Mouse (Mus musculus) liver, embryonic 13.5 days (tissue): ENCODE data around the gene Nckap5. TPM values are rescaled to one million over a fixed set of nuclear protein-coding genes. Genes with fewer than 3 reads are reported as not detected.

Experiments
- ATAC-seq: fragments of 200-750 bp; cut with Nextera tagmentation; 2 replicates; pipeline ENCODE4 v1.8.0; 2017; ENCODE audit warnings: low read depth, mild to moderate bottlenecking, moderate number of reproducible peaks, moderate library complexity
- DNase-seq: peaks from one replicate; pipeline ENCODE4 v3.0.0; 2022
- H3K27ac ChIP-seq: fragments of 300-500 bp; sonication (generic); 2 replicates; pipeline ENCODE4 v1.5.1; 2015; ENCODE audit warnings: moderate library complexity, mild to moderate bottlenecking, inconsistent platforms
- H3K27me3 ChIP-seq: fragments of 300-500 bp; sonication (generic); 2 replicates; pipeline ENCODE4 v1.6.1; 2015; ENCODE audit warnings: mild to moderate bottlenecking, inconsistent platforms
- H3K36me3 ChIP-seq: fragments of 300-500 bp; sonication (generic); 2 replicates; pipeline ENCODE4 v1.6.1; 2015; ENCODE audit warnings: mild to moderate bottlenecking, inconsistent platforms
- H3K4me1 ChIP-seq: fragments of 300-500 bp; sonication (generic); replicated peaks from 2 replicates; pipeline ENCODE4 v1.6.1; 2015; ENCODE audit warnings: inconsistent platforms
- H3K4me2 ChIP-seq: fragments of 300-500 bp; sonication (generic); 2 replicates; pipeline ENCODE4 v1.6.1; 2015; ENCODE audit warnings: inconsistent platforms, mild to moderate bottlenecking, moderate library complexity
- H3K4me3 ChIP-seq: fragments of 300-500 bp; sonication (generic); replicated peaks from 2 replicates; pipeline ENCODE4 v1.5.1; 2015; ENCODE audit warnings: mild to moderate bottlenecking, inconsistent platforms
- H3K9ac ChIP-seq: fragments of 300-500 bp; sonication (generic); 2 replicates; pipeline ENCODE4 v1.6.1; 2015; ENCODE audit warnings: mild to moderate bottlenecking, inconsistent platforms
- H3K9me3 ChIP-seq: fragments of 300-500 bp; sonication (generic); replicated peaks from 2 replicates; pipeline ENCODE4 v1.6.1; 2016; ENCODE audit warnings: inconsistent platforms
- WGBS: fragments of 180-500 bp; shearing (Covaris S2); methylation state at CpG from one replicate; pipeline ENCODE4 v1.1.7; 2015; ENCODE audit not compliant: insufficient replicate concordance; 5-methylcytosine and 5-hydroxymethylcytosine counted together
- polyA plus RNA-seq: library from polyadenylated mRNA; unstranded; fragments of >200 nt; fragmentation: Nextera tagmentation; extraction: Ambion mirVana; gene quantifications from 2 replicates; pipeline ENCODE4 v1.2.1, GENCODE M21; 2015

Nckap5 gene
- polyA plus RNA-seq, 1 experiment from 2014 or later = 0.74 TPM

DNA sequence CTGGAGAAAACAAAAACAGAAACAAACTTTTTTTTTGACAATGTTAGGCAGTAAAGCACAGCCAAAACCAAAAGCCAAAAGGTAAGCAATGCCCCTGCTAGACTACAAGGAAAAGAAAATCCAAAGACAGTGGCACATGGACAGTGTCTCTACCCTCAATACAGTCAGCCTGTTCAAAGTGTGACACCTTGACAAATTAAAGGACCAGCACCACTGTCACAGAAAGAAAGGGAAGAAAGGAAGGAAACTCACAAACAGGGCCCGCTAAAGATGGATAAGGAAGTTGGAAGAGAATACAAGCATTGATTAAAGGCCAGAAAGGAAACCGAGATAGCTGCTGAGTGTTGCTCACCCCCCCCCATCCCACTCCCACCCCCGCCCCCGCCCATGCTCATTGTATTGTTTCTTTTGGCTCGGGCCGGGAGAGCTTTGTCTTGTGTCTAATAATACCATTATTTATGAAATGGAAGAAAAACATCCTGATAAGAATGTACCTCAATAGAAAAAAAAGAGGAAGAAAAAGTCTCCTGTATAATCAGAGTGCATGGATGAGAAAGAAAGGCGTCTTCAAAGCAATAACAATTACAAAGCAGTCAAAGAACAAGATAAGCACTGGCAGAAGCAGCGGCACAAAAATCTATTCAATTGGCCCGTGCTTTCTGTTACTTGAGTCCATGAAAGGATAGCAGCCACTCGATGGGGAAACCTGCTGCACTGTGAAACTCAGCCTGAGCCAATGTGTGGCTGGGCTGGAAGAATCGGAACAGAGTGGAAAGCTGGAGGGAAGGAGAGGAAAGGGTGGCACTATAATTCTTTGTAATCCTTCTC, 368.9 kb downstream of the Nckap5 start:
- ATAC-seq (no peak), DNase-seq (no peak)

DNA sequence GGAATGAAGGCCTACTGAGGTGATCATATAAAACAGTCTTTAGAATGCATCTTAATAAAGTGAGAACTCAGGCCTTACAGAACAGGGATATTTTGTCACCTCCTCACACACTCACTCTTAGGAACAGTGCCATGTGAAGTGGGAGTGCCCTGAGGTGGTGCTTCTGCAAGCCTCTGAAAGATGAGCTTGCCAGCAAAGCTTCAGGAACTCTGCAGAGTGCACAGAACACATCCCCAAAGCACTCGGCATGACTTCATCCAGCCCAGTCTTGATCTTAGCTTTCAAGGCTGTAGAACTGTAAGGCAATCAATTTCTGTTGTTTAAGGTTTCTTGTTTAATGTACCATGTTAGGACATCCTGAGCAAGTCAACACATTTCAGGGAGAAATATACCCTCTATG, 372.9 kb downstream of the Nckap5 start:
- Histone ChIP-seq H3K4me3 (no peak overlapping the region), H3K27ac (no peak overlapping the region), H3K9ac (no peak overlapping the region), H3K27me3 (no peaks in the 10 kb centered on the region), H3K4me2 (no peak overlapping the region), H3K4me1 (no peaks in the 10 kb centered on the region), H3K9me3 (no peaks in the 10 kb centered on the region), H3K36me3 (no peaks in the 10 kb centered on the region)
- WGBS = 70% methylated on average over 1 of the region's 1 CpGs
- no peak for DNase-seq
- ATAC-seq = no peak

More for the DNA sequence above, 368.9 kb downstream of the Nckap5 start:
- Histone ChIP-seq H3K4me2 (no peak overlapping the region), H3K4me3 (no peak overlapping the region), H3K27ac (no peak overlapping the region), H3K9me3 (no peaks in the 10 kb centered on the region), H3K27me3 (no peaks in the 10 kb centered on the region), H3K4me1 (no peaks in the 10 kb centered on the region), H3K9ac (no peak overlapping the region), H3K36me3 (no peaks in the 10 kb centered on the region)
- 13% methylated on average over 11 of the region's 11 CpGs for WGBS

DNA sequence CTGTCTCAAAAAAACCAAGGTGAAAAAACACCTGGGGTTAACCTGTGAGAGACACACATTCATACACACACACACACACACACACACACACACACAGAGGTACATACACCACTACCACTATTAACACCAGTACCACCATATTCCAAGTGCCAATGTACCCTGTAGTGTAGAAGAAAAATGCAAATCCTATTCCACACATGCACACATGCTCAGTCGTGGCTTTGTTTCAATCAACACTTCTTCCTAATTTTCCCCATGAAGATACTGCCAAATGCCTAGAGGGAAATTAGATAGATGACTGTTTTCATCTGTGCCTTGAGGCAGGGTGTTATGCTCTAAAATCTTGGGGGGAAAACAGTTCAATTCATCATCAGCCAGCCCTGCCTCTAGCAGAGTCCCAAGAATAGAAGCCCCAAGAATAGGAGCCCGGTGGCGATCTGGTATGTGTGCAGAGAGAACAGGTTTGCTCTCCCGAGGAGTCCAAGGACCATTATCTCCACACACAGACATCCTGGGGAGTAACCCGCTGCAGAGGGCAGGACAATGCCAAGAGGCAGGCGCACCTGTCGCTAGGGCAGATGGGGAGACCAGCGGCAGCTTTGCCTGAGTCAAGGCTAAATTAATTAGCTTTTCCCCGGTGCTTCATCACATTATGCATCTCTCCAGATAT, 376.0 kb downstream of the Nckap5 start:
- H3K9ac ChIP-seq = no peak overlapping the region
- H3K4me1 ChIP-seq = no peaks in the 10 kb centered on the region
- ATAC-seq = no peak
- H3K4me2 ChIP-seq = no peak overlapping the region
- no peaks in the 10 kb centered on the region for H3K27me3 ChIP-seq
- no peak overlapping the region for H3K4me3 ChIP-seq
- H3K9me3 ChIP-seq = no peaks in the 10 kb centered on the region
- H3K27ac ChIP-seq = no peak overlapping the region
- DNase-seq = no peak
- WGBS = 33% methylated on average over 9 of the region's 9 CpGs
- H3K36me3 ChIP-seq = no peaks in the 10 kb centered on the region

DNA sequence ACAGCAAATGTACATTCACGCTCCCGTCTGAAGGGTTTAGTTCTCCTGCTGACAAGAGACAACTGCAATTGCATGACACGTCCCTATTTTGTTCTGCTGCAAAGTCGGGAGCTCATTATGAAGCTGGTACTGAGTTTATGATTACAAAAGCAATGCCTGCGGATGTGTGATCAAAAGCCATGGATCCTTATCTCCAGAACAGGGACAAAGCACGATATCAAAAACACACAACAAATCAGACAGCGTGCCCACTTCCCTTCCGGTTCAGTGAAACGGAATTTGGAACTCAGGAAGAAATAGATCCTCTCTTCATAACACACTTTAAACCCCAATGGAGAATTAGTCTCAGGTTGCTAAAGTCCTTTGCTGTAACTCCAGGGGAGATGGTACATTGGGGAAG, 379.1 kb downstream of the Nckap5 start:
- H3K4me1 ChIP-seq = no peaks in the 10 kb centered on the region
- no peaks in the 10 kb centered on the region for H3K36me3 ChIP-seq
- H3K4me3 ChIP-seq = no peak overlapping the region
- H3K27me3 ChIP-seq = no peaks in the 10 kb centered on the region
- no peak overlapping the region for H3K9ac ChIP-seq
- WGBS = 61% methylated on average over 9 of the region's 9 CpGs
- no peak for DNase-seq
- no peak overlapping the region for H3K4me2 ChIP-seq
- ATAC-seq = no peak
- no peak overlapping the region for H3K27ac ChIP-seq
- no peaks in the 10 kb centered on the region for H3K9me3 ChIP-seq

DNA sequence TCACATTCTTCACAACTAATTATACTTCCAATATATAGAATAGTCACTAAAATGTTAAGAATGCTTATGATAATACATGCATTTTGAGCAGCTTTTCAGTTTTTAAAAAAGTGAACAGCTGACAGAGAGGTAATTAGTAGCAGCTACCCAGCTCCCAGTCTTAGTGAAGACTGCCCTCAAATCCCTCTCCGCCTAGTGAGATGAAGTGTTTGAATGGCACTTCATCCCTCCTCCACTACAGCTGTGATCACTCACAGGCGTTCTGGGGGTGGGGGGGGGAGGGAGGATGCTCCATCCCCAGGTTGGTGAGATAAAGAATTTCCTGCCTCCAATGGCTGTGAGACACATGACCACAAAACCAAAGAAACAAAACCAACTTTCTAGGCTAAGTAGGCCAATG, 381.2 kb downstream of the Nckap5 start:
- Histone ChIP-seq H3K9me3 (no peaks in the 10 kb centered on the region), H3K4me3 (no peak overlapping the region), H3K27me3 (no peaks in the 10 kb centered on the region), H3K27ac (no peak overlapping the region), H3K36me3 (no peaks in the 10 kb centered on the region), H3K4me2 (no peak overlapping the region), H3K4me1 (no peaks in the 10 kb centered on the region), H3K9ac (no peak overlapping the region)
- ATAC-seq = no peak
- no peak for DNase-seq
- 28% methylated on average over 2 of the region's 2 CpGs for WGBS

DNA sequence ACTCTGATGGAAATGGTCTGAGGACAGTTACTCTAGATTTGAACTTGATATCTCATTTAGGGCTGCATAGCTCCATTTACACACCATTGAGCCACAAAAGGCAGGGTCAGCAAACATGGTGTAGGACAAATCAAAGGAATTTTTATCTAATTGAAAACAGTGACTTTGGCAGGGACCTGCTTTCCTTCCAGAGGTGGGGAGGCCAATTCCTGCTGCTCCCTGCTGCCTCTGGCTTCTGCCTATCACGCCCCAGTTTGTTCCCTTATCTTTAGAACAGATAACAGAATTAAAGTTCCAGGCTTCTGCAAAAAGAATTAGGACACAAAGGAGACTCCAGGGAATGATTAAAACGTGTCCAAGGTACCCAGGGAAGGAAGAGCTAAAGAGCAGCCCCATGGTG, 386.7 kb downstream of the Nckap5 start:
- no peak overlapping the region for H3K27ac ChIP-seq
- no peak overlapping the region for H3K4me3 ChIP-seq
- no peak overlapping the region for H3K9ac ChIP-seq
- 23% methylated on average over 2 of the region's 2 CpGs for WGBS
- DNase-seq (no peak), ATAC-seq (no peak)
- no peaks in the 10 kb centered on the region for H3K36me3 ChIP-seq
- H3K27me3 ChIP-seq = no peaks in the 10 kb centered on the region
- no peaks in the 10 kb centered on the region for H3K9me3 ChIP-seq
- H3K4me1 ChIP-seq = no peaks in the 10 kb centered on the region
- H3K4me2 ChIP-seq = no peak overlapping the region

DNA sequence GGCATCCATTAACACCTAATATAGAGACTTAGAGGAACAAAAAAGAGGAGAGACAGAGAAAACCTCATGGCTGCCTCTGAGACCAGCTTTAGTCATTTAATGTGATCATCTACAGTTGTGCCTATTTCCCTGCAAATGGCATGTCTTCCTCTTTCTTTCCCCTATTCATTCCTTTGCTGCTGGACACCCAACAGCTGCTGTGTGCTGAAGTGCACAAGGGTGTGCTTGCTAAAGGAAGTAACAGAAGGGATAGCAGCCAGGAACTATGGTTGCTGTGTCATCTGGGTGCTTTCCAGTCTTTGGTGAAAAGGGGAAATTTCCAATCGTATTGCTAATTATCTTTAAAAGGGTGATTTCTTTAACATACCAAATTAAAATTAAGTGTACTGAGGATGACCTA, 387.9 kb downstream of the Nckap5 start:
- no peak overlapping the region for H3K27ac ChIP-seq
- no peak for DNase-seq
- WGBS = 53% methylated on average over 1 of the region's 1 CpGs

DNA sequence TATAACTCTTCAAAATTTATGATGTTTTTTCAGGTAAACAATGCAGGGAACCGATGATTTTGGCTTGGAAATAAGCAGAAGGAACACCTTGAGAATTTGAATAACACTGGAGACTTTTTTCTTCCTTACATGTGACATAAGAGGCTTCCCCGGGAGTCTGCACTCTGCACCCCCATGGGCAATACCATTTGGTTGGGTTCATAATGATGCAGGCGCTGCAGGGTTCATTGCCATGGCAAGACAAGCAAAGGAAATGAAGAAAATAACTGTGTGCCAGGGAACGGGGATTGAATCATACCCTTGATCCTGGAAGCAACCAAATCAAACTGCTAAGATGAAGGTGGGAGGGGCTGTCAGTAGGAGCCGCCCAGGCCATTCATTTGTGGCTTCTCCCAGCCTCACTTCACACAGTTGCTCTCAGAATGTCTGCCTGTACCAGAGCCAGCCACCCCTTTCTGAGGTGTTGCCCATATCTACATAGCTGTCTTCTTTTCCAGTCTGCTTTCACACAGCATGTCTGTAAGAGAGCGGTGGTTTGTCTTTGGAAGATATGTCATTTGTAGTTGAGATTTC, 392.5 kb downstream of the Nckap5 start:
- H3K27me3 ChIP-seq = no peaks in the 10 kb centered on the region
- no peaks in the 10 kb centered on the region for H3K36me3 ChIP-seq
- no peaks in the 10 kb centered on the region for H3K4me1 ChIP-seq
- no peaks in the 10 kb centered on the region for H3K9me3 ChIP-seq
- no peak overlapping the region for H3K9ac ChIP-seq
- no peak overlapping the region for H3K4me3 ChIP-seq
- WGBS = 68% methylated on average over 6 of the region's 6 CpGs
- H3K4me2 ChIP-seq = no peak overlapping the region
- ATAC-seq (no peak), DNase-seq (no peak)
- no peak overlapping the region for H3K27ac ChIP-seq

More for the DNA sequence above, 387.9 kb downstream of the Nckap5 start:
- Histone ChIP-seq H3K4me3 (no peak overlapping the region), H3K9me3 (no peaks in the 10 kb centered on the region), H3K36me3 (no peaks in the 10 kb centered on the region), H3K4me2 (no peak overlapping the region), H3K27me3 (no peaks in the 10 kb centered on the region), H3K4me1 (no peaks in the 10 kb centered on the region), H3K9ac (no peak overlapping the region)
- ATAC-seq = no peak

DNA sequence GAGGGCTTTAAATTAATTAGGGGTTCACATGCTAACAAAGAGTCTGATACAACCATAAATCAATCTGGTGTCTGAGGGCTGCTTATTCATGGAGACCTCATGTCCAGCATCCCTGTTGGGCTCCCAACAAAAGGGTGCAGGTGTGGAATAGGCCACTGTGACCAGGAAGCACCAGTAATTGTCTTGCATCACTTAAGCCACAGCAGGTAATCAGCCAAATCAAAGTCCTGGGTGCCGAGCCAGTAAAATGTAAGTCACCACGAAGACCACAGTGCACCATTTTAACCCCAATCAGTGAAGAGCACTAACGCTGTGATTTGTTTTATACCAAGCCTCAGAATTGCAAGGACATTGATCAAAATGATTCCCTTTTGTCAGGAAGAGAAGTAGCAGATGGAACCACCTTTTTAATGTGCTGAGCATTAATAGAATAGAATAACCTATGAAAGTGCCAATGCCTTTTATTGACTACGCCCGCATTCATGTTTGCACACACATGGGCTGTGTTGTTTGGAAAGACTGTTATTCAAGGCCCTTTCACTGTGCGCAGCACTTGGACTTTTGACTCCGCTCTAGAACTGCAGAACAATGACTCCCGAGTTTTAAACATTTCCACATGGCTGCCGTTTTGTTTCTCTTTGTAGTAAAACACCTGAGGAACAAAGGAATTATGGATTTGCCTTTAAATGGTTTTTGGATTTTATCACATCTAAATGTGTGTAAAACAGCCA, 393.5 kb downstream of the Nckap5 start:
- Histone ChIP-seq H3K4me3 (no peak overlapping the region), H3K4me1 (no peaks in the 10 kb centered on the region), H3K27me3 (no peaks in the 10 kb centered on the region), H3K27ac (no peak overlapping the region), H3K4me2 (no peak overlapping the region), H3K9ac (no peak overlapping the region), H3K9me3 (no peaks in the 10 kb centered on the region), H3K36me3 (no peaks in the 10 kb centered on the region)
- ATAC-seq = no peak
- no peak for DNase-seq
- 63% methylated on average over 9 of the region's 9 CpGs for WGBS

DNA sequence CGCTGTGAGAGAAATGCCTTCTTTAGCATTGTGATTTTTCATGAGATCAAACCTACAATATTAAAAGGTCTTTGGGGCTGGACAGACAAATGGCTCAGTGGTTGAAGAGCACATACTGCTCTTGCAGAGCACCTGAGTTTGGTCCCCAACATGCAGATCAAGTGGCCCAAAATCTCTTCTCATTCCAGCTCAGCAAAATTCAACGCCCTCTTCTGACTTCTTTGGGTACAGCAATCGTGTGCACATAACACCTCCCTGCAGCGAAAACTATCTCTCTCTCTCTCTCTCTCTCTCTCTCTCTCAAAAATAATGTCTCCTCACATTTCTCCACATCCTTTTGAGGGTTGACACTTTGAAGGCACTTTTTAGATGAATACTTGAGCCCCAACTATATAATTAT, 398.3 kb downstream of the Nckap5 start:
- no peak for DNase-seq
- Histone ChIP-seq H3K4me2 (no peak overlapping the region), H3K27ac (no peak overlapping the region), H3K36me3 (no peaks in the 10 kb centered on the region), H3K4me1 (no peaks in the 10 kb centered on the region), H3K4me3 (no peak overlapping the region), H3K9me3 (no peaks in the 10 kb centered on the region), H3K9ac (no peak overlapping the region), H3K27me3 (no peaks in the 10 kb centered on the region)
- ATAC-seq = no peak
- 67% methylated on average over 4 of the region's 4 CpGs for WGBS

DNA sequence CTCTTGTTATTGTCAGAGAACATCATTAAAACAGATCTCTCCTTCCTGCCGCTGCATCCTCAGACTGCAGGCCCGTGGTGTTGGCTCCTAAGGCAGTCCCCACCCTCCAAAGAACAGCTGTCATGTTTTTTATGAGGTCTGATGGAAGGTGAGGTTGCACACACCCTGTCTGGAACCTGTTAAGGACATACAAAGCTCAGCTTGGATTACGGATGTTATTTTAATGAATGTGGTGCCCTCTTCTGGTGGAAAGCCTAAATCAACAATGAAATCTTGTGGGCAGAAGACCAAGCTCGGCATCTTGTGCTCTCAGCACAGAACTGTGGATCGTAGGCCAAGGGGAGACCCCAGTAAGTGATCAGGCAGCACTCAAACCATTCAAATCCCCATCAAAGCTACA, 399.0 kb downstream of the Nckap5 start:
- no peaks in the 10 kb centered on the region for H3K36me3 ChIP-seq
- H3K9ac ChIP-seq = no peak overlapping the region
- 43% methylated on average over 5 of the region's 5 CpGs for WGBS
- no peaks in the 10 kb centered on the region for H3K4me1 ChIP-seq
- no peaks in the 10 kb centered on the region for H3K27me3 ChIP-seq
- H3K4me2 ChIP-seq = no peak overlapping the region
- no peak overlapping the region for H3K27ac ChIP-seq
- DNase-seq = no peak
- ATAC-seq = no peak
- no peak overlapping the region for H3K4me3 ChIP-seq
- no peaks in the 10 kb centered on the region for H3K9me3 ChIP-seq
